Mouse (Mus musculus) hematopoietic stem cell, adult 5-6 weeks (primary cell): ENCODE data around the gene Cdkn3. TPM values are rescaled to one million over a fixed set of nuclear protein-coding genes. Genes with fewer than 3 reads are reported as not detected.

Experiments used
- ATAC-seq, 2 experiments: fragments of 125-278 bp in 1 of 2; replicated peaks in 1 of 2; 2 replicates each; pipeline ENCODE4 v1.8.0; 2016 to 2017; ENCODE audit warnings: inconsistent platforms in 2 of 2, mild to moderate bottlenecking in 2 of 2, moderate number of reproducible peaks in 2 of 2, low read depth in 1 of 2, moderate TSS enrichment in 1 of 2; ENCODE audit not compliant: low FRiP score in 2 of 2, poor library complexity in 2 of 2, severe bottlenecking in 2 of 2, insufficient read depth in 1 of 2, low TSS enrichment in 1 of 2
- total RNA-seq: library from RNA; stranded (forward); fragments of 172-1452, 232-1000 nt; gene quantifications from 2 replicates; pipeline ENCODE4 v1.2.3, GENCODE M21; 2017

The Cdkn3 gene
- total RNA-seq, 1 experiment from 2014 or later, result 27.3 TPM

DNA sequence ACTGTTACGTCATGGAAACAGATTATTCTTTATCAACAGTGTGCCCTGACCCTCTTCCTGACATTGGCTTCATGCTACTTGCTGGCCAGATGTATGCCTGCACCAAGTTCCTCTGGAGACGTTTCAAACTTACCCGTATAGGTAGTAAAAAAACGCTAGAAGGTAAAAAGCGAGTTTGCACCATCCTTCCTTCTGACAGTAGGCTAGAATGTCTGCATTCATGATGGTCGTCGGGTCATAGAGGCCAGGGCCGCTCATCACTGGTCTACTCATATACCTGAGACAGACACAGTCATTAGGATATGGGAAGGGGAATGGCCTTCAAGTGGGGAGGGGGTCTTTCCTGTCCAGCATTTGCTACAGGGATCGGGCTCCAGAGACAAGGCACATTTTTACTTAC, 18.4 kb downstream of the Cdkn3 start:
- ATAC-seq, result no peak

DNA sequence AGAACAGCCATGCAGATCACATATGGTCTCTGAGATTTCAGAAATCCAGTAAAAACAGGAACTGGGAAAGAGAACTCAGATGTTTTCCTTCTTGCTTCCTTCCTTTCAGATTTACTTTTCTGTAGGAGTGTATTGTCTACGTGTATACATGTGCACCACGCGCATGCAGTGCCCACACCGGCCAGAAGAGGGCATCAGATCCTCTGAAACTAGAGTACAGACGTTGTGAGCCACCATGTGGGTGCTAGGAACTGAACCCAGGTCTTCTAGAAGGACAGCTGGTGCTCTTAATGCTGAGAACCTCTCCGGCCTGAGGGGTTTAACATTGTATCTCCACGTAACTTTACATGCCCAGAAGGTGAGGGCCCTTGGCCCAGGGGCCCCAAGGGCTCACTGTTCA, 18.9 kb downstream of the Cdkn3 start:
- no peak for ATAC-seq

DNA sequence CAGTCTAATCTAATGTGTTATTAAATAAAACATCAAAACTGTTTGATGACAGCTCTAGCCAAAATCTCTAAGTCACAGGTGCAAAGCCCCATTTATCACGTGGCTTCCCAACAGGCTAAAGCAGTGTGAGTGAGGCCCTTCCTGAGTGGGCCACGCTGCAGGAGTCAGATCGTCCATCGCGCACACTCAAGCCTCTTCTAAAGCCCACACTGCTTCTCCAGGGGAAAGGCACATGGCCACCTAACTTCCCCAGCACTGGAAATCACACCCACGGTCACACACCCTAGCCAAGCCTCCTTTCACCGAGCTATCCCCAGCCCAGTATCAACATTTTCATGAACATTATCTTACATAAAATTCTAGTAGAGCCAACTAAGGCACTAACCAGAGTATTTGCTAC, 20.7 kb downstream of the Cdkn3 start:
- ATAC-seq, result no peak

DNA sequence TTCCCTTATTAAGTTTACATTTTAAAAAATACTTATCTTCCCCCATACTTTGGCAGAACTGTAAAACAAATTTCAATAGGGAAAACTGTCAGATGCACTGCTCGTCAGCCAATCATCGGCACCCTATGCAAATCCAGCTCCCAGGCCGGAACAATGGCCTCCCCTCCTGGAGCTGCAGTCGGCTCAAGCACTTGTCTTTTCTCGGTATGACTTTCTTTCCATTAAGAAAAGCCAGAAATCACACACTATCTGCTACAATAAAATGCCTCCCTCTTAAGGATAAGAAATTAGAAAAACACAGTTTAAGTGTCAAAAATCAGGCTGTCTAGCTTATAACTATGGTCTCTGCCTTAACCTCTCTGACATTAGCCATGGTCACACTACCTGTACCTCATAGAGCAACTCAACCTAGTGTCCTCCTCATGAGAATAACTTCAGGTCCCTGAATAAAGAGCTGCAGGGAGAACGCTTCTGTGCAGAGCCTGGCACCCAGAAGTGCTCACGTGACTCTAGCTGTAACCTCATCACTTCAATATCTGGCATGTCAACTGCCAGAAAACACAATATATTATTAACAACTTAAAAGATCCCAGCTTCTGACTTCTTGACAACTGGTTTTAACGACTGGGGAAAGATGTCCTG, 22.0 kb downstream of the Cdkn3 start:
- ATAC-seq, result no peak

DNA sequence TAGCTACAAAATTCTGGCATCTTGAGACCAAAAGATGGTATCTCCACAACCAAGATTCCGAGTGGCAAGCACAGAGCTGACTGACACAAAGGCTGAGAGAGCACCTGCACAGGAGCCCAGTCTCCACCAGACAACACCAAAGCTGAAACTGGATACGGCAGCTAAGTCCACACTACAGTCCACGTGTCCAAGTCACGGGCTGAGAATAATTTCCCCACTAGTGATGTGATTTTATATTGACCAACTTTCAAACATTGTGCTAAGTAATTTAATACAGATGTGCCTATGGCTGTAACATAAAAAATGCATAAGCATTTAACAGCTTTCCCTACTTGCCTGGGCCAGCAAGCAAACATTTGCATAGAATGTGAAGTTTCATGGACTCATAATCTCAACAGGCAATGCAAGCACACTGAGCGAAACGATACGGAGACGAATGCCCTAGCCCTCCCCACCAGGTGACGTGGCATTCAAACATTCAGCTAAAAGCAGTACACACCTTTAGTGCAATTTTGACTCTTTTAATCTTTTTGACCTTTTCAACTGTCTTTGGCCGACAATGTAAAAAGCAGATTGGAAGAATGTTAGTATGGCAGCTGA, 23.1 kb downstream of the Cdkn3 start:
- no peak for ATAC-seq

DNA sequence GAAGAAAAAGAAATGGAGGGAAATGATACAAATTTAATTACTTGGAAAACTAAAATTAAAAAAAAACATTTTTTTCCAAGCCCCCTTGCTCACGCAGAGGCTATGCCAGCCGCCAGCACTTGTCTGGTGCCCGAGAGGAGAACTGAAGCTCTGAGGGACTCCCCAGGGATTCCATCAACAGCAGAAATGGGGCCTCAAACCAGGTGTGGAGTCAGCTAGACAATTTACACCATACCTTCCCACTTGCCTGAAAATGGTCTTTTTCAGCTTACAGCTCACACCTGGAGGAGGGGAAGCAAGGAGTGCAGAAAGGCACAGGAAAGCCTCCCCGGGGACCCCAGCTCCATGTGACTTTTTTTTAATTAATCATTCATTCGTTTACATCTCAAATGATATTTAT, 24.9 kb downstream of the Cdkn3 start:
- no peak for ATAC-seq

DNA sequence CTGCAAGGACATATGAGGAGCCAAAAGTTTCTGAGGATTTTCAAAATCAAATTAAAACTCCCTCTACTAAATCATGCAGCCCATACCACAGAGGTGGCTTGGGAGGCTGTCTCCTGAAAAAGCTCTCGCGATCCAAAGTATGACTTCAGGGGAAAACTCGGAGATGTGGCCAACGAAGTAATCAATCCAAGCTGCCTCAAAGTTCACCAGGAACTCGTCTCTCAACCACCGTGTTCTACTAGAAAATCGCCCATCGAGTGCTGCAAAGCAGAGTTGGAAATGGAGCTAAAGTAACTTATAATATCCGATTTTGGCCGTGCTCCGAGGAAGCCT, 27.1 kb downstream of the Cdkn3 start:
- ATAC-seq, result no peak

DNA sequence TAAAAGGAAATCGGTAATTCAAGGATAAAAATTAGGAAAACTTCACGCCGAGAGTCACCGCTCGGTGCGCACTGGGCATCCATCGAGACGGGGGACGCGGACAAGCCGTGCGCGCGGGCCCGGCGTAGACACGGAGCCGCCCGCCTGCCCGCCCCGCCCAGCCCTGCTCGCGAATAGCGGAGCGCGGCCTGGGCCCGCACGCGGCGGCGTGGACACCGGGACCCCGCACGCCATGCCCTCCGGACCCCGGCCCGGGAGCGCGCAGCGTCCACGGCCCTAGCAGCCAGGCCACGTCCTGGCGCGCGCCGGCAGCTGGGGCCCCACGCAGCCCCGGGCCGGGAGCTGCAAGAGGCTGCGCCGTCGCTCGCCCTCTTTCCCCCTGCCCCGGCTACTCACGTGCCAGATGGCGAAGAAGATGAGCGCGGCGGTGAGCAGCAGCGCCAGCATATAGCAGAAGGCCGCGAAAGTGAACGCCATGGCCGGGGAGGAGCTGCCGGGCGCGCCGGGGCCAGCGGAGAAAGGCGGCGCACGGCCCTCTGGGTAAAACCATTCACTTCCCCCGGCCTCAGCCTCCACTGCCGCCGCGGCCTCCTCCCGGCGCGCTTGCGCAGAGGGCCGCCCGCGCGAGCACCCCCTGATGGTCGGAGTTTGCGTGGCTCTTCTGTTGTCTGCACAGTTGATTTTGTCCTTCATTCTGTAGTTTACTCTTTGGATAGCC, 27.6 kb downstream of the Cdkn3 start, which contains the start of gene Cnih1:
TSS of gene Cnih1 (minus strand) at position 625 of the 718 bp plus-strand sequence.
- peak; percentile 82 to 96 for ATAC-seq

DNA sequence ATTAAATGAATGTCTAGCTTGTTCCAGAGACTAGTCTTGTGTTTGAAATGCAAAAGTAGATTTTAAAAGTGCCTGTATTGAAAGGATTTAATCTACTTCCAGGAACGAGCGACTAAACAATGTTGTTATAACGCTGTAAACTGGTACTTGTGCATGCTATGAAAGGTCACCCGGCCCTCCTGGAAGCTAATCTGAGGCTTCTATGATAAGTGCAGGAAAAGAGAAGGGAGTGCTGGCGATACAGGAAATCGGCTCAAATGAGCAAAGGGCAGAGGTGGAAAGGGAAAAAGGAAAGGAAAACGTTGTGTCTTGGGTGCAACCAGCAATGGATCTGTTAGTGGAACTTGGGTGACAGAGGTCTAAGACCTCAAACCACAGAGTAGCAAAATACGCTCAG, 28.2 kb downstream of the Cdkn3 start:
- ATAC-seq, result no peak

DNA sequence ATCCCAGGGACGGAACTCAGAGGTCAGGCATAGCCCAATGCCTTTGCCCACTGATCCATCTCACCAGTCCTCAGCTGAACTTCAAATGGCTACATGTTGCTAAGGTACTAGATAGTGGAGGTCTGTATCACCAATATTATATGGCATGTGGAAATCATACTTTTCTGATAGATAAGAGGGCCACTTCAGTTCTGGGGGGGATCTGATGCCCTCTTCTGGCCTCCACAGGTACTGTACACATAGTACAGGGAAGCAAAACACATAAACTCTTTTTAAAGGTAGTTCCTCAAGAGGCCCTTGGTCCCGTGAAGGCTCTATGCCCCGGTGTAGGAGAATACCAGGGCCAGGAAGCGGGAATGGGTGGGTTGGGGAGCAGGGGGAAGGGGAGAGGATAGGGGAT, 30.0 kb downstream of the Cdkn3 start:
- 0 out of 4 replicates have a peak, but pooled peaks of 1 of the 2 experiments have one; percentile 31 for ATAC-seq

DNA sequence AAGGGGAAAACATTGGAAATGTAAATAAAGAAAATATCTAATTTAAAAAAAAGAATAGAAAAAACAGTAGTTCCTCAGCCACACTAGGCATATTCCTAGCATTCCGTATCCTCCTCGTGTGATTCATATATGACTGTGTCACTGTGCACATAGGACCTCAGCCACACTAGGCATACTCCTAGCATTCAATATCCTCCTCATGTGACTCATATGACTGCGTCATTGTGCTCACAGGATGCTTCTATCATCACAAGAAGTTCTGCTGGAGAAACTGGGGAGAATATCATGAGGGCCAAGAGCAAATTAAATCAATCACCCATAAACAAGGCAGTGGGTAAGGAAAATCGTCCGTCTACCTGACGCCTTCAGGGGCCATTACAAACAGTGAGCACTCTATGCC, 30.4 kb downstream of the Cdkn3 start:
- no peak for ATAC-seq

DNA sequence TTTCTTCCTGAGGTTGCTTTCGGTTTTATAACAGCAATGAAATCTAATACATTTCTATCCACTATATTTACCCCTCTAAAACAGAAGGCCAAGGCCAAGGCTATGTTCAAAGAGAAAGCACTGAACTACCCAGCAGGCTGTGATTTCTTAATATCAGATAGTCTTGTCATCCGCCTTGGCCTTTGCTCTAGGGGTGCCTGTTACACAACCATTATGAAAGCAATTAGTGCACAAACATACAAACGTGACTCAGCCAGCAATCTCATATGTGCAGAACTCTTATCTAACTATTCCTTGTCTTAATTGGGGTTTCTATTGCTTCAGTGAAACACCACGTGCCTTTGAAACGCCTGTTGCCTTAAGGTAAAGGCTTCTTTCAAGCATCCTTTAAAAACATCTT, 33.8 kb downstream of the Cdkn3 start:
- no peak for ATAC-seq

DNA sequence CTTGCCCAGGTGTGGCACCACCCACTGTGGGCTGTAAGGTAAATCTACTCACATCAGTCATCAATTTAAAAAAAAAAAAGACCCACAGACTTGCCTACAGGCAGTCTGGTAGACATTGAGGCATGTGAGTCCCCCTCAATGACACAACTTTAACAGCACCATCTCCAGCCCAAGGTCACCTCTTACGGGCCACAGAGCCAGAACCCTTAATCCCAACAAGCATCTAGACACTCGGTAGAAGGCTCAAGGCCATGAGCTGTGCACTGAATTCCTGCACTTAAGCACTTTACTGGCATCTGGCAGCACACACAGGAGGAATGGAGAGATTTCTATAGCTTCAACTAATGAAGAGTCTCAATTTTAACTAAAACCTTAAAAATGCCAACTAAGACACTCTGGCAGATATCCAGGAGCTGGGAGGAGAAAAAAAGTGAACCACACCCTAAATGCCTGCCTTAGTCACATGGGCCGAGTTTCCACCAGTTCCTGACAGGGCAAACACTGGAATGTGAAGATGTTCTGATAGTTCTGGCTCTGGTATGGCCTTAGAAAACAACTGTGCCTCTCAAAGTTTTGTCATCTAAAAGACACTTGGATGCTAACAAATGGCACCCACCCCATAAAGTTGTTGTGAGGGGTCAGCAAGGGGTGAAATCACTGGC, 40.5 kb downstream of the Cdkn3 start:
- 0 out of 4 replicates have a peak, but pooled peaks of 1 of the 2 experiments have one; percentile 29 for ATAC-seq

DNA sequence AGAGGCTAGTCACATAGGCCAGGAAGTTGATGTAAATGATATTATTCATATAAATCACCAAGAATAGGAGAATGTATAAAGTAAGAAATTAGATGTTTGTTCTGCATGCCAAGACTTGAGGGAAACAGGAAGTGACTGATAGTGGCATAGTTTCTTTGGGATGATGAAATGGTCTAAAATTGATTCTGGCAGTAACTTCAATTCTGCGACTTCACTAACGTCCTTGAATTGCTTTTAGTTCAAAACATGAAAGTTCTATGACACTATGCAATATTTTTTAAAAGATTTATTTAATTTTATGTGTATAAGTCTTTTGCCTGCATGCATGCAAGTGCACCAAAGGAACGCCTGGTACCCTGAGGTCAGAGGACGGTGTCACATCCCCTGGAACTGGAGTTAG, 42.9 kb downstream of the Cdkn3 start:
- no peak for ATAC-seq

DNA sequence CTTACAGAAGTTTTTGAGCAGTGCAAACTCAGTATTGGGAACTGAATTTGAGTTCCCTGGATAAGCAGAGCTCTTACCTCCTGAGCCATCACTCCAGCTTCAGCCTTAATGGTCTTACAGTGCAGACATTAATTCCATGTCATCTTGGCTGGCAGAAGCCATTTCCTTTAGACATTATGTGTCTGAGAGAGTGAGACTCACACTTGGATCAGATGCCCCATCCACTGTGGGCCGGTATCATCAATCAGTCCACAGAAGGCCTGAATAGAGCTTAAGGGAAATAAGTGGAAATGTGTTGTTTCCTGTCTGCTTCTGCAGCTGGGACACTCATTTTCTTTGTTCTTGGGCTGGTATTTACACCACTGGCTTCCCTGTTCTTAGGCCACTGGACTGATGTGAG, 43.5 kb downstream of the Cdkn3 start:
- no peak for ATAC-seq

DNA sequence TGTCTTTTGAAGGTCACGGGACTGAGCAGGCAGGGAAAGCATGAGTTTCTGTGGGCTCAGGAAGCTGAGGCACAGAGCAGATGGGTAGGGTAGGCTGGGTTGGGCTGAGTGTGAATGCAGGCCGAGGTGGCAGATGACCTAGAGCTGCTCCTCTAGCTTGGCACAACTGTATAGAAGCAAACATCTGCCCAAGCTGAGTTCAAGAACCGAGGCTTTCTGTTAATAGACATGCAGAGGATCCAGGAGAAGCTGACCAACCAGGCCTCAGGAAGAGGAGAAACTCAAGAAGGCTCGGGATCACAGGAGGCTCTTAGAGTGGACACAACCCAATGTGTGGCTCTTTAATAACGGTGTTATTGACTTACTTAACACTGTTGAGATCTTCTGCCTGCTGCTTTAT, 45.8 kb downstream of the Cdkn3 start:
- ATAC-seq, result no peak

DNA sequence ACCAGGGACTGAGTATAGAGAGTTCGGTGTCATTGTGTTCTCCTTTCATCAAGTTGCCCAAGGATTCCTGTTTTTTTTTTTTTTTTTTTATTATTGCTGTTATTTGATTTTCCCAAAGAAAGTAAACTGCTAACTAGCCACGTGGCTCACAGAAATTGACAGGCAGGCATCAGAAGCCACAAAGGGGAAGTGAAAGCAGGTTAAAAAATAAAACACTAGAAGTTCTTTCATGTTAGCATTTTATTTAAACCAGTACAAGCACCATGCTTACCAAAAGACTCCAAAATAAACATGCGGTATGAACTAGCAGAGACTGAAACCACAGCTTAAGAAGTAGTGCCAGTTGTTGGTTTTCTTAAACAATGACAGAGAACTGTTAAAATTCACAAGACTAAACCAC, 47.6 kb downstream of the Cdkn3 start:
- ATAC-seq, result peak; percentile 70 to 82; a peak in 3 of 4 replicates

DNA sequence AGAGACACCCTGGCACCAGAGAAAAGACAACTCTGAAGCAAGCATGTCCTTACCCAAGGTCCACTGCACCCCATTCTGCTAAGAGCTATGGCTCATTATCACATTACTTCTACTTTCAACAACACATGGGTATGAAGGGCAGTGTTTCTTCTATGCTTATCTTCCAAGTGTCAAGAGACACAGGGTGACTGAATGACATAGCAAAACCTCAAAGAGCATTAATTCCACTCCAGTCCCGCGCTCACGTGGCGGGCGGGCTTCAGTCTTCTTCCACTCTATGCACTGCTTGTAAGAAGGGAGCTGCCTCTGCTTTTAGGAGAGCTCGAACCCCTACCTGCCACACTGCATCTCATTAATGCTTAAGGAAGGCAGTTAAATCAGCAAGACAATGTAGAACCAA, 55.3 kb downstream of the Cdkn3 start:
- ATAC-seq, result no peak
